Mouse (Mus musculus) lung, postnatal 0 days (tissue): ENCODE measurements around the gene Ush1c.

Experiments used
- CTCF ChIP-seq: IDR thresholded peaks from 2 replicates; pipeline ENCODE4 v1.5.1; 2016; ENCODE audit warnings: antibody characterized with exemption, mild to moderate bottlenecking
- EP300 ChIP-seq: IDR thresholded peaks from 2 replicates; pipeline ENCODE4 v1.6.1; 2016; ENCODE audit warnings: antibody characterized with exemption, mild to moderate bottlenecking, control low read depth

DNA sequence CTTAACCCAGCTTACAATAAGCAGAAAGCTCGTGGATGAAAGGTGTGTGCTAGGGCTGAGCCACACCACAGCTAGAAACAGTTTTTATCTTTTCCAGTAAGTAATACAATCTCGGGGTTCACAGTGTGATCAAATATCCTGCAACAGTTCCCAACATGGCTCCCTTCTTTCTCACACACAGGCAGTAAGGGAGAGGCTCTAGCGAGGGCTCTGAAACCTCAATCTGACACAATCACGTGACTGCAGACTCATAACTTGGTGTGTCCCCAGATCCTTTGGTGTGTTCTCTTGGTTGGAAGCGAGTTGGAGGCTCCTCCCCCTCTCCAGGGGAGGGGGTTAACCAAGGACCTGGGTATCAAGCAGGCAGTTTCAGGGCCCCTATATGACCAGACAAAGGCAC lies 37.9 kb upstream of the Ush1c start:
- no peak for TF ChIP-seq EP300
- no peak for TF ChIP-seq CTCF
